Mouse (Mus musculus) left cerebral cortex, adult 8-10 months (tissue): Measurements from ENCODE around the gene Pias1. TPM values are rescaled to one million over a fixed set of nuclear protein-coding genes. Genes with fewer than 3 reads are reported as not detected.

Experiments
- total RNA-seq, 4 experiments: library from RNA; stranded (reverse); gene quantifications; 2 replicates each; pipeline ENCODE4 v1.2.4; 2022

Gene Pias1
- total RNA-seq, 4 experiments from 2014 or later, result 61.7 to 74.7 (median 64.9) TPM

Other genes starting within 250 kb of the Pias1 start
- 100 to 1,000 TPM in 1 of 4 experiments, 10 to 100 TPM in 3; 88.3 to 100 (median 93.1) TPM for gene Fem1b, start 176.0 kb downstream of the Pias1 start, total RNA-seq
- gene Cln6, start 149.1 kb downstream of the Pias1 start, total RNA-seq, result 10 to 100 TPM; 14.2 to 20.1 (median 15.6) TPM
- gene Calml4, start 129.8 kb downstream of the Pias1 start, total RNA-seq, result 1 to 10 TPM in 3 of 4 experiments, under 1 TPM in 1; 0.91 to 5.1 (median 1.7) TPM
- under 1 TPM; 0.34 to 0.44 (median 0.37) TPM for gene Skor1, start 161.0 kb upstream of the Pias1 start, total RNA-seq